Comparison of ENCODE assay signal across 9 mouse cellular contexts in the genomic region with DNA sequence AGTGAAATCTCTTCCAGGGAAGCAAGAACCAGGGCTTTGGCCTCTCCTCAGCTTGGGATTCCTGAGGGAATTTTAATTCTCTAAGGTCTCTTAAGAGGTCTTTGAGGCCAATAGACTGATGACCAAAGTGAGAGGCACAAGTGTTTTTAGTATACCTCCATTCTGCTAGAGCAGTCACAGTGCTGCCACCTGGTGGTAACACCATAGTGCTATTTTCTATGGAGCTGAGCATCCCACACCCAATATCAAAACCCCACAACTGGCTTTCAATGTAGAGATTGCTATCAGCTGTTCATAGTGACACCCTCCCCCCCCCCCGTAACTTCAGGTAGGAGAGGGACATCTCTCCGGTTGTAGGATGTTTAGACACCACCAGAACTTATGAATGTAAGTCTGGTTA. TPM values are rescaled to one million over a fixed set of nuclear protein-coding genes. Genes with fewer than 3 reads are reported as not detected.
A peak's percentile ranks its signal among the peaks of the same experiment; 100 is the strongest.
DNase-seq lines count a peak whose midpoint lies in the region; ATAC-seq lines count a peak whose summit lies in the region.
"Had no signal": no experiment of that assay in that cellular context is flagged by ENCODE, and none has a peak within 500 bp of the region (broad histone marks: within the 10 kb centered on the region; RNA-seq: fewer than 3 reads in every experiment).

No protein-coding gene starts in this region.

- DNase-seq in MEL-GATA-1-ER (ENCODE audit: extremely low read depth, low read depth): peak; percentile 51
- peak; percentile 65 for DNase-seq in cerebellum, adult 8-10 months
- DNase-seq in frontal cortex, postnatal 25 days (ENCODE audit: low spot score in 2 of 2): peak; percentile 56 to 71
- peak; percentile 85 for DNase-seq in layer of hippocampus, adult 11-12 months (ENCODE audit: low spot score)
- DNase-seq in lung, postnatal 10 days: peak; percentile 85
- DNase-seq in right cerebral cortex, postnatal 25 days: peak; percentile 53
- DNase-seq in yolk sac, embryonic 10.5 days (ENCODE audit: low spot score): peak; percentile 53

- peak; percentile 77 for ATAC-seq in CD4-positive, CD25-positive, alpha-beta regulatory T cell, adult 4 months

RNA-seq across cellular contexts. Expression of a gene that starts 16.2 kb away (rescaled TPM):
- not detected for polyA plus RNA-seq in CD4-positive, CD25-positive, alpha-beta regulatory T cell, adult 4 months (2017; shearing (Covaris generic))
- polyA plus RNA-seq: liver, embryonic 15.5 days had no signal

RNA-seq across cellular contexts. Expression of a gene that starts 24.2 kb away (rescaled TPM):
- not detected for polyA plus RNA-seq in CD4-positive, CD25-positive, alpha-beta regulatory T cell, adult 4 months (2017; shearing (Covaris generic))
- polyA plus RNA-seq: liver, embryonic 15.5 days had no signal

RNA-seq across cellular contexts. Expression of a gene that starts 28.6 kb away (rescaled TPM):
- not detected for polyA plus RNA-seq in CD4-positive, CD25-positive, alpha-beta regulatory T cell, adult 4 months (2017; shearing (Covaris generic))

RNA-seq across cellular contexts. Expression of a gene that starts 37.4 kb away (rescaled TPM):
- polyA plus RNA-seq in CD4-positive, CD25-positive, alpha-beta regulatory T cell, adult 4 months (2017; shearing (Covaris generic)): 100 to 1,000 TPM; 196 to 201 TPM

RNA-seq across cellular contexts. Expression of a gene that starts 44.3 kb away (rescaled TPM):
- polyA plus RNA-seq in CD4-positive, CD25-positive, alpha-beta regulatory T cell, adult 4 months (2017; shearing (Covaris generic)): 10 to 100 TPM; 67.9 to 82.1 TPM

Comparison
In these comparisons a context has a peak if more than half of its experiments do, and no peak if none do; other contexts are left out.
1. Peak in every context shown above with its lines: DNase-seq and ATAC-seq.